Mouse (Mus musculus) retina, adult 2 months (tissue): Measurements from ENCODE around the gene Spaca6.
"Not testable (repeated sequence)": the region's sequence is repeated elsewhere in the genome, so short reads cannot be mapped to it uniquely, and the experiment has no call there.

Experiments used
- DNase-seq: peaks from one replicate; pipeline ENCODE4 v3.0.0-alpha.2; 2012; ENCODE audit warnings: low read depth, low spot score

Spaca6 gene

DNA sequence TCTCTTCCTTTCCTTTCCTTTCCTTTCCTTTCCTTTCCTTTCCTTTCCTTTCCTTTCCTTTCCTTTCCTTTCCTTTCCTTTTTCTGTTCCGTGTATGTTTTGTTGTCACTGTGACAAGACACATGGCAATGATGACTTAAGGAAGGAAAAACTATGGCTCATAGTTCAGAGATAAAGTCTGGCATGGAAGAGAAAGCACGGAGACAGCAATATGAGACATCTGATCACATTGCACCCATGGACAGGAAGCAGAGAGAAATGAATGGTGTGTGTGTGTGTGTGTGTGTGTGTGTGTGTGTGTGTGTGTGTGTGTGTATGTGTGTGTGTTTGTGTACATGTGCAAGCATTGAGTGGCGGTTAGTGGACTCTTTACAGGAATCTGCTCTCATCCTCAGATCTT lies 17.6 kb downstream of the Spaca6 start:
- not testable (repeated sequence) for DNase-seq

DNA sequence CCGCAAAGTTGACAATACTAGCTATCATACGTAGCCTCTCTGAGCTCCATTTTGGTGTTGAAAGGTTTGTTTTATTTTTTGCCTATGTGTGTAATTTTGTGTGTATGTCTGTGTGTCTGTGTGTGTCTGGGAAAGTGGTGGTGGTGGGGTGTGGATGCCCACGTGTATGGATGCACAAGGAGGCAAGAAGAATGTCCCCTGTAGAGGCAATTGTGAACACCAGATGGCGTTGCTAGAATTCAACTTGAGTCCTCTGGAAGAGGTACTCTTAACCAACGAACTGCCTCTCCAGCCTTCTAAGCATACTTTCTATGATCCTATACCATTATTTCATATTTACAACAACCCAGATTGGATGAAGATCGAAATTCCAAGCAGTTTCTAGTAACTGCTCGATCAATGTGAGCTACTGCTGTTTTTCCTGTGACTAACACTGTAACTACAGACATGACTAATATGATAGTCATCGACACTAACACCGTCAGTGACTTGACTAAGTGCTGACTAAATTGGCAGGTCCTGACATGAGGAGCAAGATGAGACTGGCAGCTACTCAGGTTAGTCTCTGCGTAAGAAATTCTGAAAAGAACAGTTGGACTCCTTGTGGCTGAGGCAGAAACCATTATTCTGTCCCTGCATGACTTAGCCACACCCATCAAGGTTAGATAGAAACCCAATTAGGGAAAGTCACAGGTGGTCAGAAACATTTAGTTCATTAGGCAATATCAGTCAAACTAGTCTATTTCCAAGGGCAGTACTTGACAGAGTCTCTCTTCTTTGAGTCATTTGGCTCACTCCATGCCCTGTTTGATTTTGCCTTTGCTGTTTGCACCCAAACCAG lies 18.4 kb downstream of the Spaca6 start:
- no peak for DNase-seq

DNA sequence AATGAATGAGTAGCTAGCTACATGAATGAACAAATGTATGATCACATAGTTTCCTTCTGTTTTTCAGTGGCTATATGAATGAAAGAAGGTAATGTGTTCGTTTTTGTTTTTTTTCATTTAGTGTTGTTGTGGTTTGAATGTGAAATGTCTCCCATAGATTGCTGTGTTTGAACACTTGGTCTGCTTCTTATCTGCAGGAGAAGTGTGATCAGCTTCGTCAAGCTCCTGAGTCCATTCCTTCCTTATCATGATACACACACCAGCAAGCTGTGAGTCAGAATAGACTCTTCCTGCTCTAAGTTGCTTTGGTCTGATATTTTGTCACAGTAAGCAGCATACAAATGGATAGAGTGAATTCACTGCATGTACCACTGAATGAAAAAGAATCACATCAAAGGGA lies 22.0 kb downstream of the Spaca6 start:
- no peak for DNase-seq

DNA sequence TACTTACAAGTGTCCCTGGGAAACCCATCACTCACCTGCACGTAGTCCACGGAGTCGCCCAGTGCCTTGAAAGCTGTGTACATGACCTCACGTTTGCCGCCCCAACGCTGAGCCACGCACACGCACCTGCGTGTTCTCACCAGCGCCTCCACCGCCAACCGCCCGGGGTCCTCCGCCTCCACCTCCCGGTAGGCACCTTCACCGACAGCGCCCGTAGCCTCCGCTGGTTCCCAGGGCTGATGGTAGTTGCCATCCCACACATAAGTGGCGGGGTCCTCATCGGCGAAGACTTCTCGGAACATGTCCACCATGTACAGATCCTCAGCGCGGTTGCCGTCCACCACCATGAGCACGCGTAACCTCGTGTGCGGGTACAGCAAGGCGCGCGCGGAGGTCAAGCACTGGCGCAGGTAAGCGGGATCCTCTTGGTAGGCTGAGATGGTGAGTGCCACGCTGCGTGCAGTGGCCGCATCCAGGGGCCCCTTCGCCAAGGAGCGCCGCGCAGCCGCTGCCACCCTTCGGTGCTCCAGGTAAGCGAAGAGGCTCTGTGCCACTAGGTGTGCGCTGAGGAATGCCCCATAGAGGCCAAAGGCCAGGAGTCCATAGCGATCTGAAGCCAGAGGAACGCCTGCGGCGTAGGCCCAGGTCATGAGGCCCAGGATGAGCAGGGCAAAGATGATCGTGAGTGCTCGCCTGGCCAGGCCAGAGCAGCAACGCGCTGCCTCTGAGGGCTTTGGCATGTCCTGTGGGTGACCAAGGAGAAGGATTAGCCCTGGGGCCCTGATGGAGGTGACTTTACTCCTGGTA lies 23.2 kb downstream of the Spaca6 start:
- DNase-seq = no peak

DNA sequence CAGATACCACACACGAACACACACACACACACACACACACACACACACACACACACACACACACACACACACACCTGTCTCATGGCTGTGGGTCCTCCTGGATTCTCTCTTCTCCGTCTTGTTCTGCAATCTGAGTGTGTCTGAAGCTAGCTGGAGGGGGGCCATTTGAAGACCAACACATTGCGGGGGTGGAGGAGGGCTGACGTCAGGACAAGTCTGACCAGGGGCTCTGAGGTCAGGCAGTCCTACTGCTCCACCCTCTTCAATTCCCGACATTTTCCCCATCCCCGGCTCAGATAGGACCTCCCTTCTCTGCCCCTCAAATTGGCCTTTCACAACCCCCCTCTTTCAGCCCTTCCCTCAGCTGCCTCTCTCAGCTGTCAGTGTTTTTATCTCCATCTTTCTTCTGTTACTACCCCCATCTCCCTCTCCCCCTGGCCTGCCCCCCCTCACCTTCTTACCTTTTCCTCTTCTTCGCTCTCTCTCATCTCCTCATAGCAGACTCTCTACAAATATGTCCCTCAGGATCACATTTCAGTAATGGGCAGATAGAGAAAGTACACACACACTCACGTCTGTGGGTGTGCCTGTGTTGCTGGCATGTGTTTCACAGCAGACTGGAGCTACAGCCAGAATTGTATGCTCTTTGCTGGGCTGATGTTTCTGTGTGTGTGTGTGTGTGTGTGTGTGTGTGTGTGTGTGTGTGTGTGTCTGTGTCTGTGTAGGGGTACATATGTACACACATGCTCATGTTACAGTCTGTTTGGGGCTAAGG lies 28.3 kb downstream of the Spaca6 start, which contains the start of gene Has1:
Gene Has1, minus strand, starts transcription at position 142 of the 775 bp plus-strand sequence.
- no peak for DNase-seq

DNA sequence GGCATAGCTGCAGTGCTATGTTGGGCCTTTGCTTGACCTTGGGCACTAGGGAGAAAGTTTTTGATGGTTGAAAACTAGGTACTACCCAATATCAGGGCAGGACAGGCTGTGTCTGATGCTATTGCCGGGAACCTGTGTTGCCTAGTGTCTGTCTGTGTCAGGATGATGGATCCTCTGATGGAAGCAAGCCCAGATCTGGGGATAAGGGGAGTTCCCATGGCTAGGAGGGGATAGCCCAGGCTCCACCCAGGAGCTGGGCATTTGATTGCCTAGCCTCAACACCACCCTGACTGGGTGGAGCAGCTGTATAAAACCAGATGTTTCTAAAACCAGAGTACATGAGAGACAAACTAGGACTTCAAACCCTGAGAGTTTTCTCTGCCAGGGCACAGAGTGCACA lies 29.7 kb downstream of the Spaca6 start:
- DNase-seq = no peak

DNA sequence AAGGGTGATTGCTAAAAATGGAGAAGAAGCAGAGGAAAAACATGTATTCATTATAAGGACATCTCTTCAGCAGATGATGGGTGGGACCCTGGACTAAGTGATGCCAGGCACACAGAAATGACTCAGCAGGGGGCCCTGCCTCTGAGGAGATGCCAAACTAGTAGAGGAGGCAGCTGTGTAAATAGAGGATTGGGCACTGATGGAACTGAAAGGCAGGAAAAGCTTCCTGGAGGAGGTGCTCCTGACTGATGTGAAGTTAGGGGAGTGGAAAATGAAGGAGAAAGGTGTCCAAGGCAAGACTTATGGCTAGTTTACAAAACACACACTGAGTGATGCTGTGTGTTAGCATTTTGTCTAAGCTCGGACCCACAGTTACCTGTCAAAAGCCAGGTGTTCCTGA lies 30.5 kb downstream of the Spaca6 start:
- DNase-seq = no peak

DNA sequence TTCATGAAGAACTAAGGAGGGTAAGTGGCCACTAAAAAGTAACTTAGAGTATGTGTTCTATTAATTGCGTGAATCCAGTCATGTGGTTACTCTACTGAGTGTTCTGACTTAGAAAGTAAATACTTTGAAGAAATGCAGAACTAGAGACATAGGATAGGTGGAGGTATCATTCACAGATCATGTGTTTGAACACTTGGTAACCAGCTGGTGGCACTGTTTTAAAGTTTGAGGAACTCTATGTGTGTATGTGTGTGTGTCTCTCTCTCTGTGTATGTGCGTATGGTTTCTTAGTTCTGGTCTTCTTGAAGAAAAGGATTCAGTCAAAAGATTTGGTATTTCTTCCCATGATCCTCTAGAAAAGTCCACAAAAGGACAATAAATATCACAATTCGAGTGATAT lies 33.2 kb downstream of the Spaca6 start:
- DNase-seq = no peak

DNA sequence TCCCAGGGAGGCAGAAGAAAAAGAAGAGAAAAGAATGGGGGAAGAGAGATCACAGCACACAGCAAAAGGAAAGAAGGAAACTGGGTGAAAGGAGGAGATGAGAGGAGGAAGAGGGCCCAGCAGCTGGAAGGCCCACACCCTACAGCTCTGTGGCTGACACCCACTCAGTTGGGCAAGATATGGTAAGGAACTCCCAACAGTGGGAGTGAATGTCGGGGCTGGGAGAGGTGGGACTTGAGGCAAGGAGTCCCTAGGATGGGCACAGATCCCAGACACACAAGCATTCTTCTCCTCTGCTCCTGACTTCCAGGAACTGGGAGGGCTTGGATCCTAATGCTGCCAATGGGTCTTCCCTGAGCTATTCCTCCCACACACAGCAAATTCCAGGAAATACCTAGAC lies 35.4 kb downstream of the Spaca6 start:
- no peak for DNase-seq

DNA sequence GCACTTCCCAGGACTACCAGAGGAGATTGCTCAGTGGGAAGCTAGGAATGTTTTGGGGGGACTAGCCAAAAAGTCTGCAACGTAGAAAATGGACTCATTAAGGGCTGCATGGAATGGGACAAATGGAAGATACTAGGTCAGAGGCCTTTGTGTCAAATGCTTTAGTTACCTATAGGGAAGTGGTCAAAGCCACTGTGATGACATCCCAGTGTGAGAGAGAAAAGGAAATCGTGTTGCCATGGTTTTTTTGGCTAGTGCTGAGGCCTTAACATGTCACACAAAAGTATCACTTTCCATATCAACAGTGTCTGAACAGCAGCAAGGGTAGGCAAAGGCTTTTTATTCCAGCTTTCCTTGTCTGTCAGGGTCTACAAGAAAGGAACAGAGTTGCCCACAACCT lies 38.2 kb downstream of the Spaca6 start:
- no peak for DNase-seq

DNA sequence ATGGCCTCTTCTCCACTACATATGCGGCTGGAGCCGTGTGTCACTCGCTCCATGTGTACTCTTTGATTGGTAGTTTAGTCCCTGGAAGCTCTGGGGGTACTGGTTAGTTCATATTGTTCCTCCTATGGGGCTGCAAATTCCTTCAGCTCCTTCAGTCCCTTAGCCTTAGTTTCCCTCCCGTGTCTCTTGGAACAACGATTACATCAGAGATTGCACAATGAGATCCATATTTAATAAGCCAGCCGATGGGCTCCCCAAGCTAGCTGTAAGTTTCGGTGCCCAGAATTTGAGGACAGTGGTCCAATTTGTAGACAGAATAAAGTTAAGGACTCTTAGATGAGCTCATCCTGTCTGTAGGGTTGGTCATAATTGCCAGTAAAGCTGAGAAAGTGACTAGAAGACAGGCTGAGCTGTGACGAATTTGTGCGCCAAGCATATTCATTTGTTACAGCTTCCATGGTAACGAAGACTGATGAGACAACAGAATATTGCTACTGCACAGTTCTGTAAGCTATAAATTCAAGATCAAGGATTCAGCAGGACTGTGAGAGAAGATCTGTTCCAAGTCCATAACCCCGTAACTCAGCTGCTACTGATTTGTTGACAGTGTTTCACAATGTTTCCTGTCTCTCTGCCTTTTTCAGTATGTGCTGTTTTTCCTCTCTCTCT lies 40.0 kb downstream of the Spaca6 start:
- DNase-seq = no peak

DNA sequence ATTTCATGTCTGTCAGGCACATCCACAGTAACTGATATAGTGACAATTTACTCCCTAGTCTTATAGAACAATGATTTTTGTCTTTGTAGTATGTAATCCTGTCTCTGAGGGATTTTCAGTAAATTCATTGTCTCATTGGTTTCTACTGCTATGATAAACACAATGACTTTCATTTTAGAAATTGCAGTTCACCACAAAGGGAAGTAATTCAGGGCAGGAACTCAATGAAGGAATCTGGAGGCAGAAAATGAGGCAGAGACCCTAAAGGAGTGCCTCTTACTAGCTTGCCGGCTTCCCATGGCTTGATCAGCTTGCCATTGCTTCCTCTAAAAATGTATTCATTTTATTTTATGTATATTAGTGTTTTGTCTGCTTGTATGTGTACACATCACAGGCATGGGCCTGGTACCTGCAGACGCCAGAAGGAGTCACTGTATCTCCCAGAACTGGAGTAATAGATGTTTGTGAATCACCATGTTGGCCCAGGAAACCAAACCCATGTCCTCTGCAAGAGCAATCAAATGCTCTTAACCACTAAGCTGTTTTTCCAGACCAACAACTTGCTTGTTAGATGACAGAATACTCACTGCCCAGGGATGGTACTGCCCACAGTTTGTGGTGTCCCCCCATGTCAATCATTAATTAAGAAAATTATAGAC lies 44.1 kb downstream of the Spaca6 start:
- DNase-seq = no peak

DNA sequence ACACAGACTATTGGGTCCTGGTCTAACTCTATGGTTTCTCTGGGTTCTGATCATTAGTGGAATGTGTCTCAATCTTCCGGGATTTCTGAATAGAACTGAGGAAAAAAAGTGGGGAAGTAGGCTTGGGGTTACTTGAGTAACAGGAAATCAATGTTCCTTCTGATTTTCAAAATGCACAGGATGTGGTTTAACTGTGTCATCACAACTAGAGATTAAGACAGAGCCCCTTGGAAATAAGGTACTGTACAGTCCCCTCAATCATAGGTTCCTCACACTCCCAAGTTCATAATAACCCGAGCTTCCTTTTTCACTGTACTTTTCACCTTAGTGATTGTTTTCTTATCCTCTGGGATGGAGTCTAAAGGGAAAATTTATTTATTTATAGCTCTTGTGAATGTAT lies 44.7 kb downstream of the Spaca6 start:
- no peak for DNase-seq

DNA sequence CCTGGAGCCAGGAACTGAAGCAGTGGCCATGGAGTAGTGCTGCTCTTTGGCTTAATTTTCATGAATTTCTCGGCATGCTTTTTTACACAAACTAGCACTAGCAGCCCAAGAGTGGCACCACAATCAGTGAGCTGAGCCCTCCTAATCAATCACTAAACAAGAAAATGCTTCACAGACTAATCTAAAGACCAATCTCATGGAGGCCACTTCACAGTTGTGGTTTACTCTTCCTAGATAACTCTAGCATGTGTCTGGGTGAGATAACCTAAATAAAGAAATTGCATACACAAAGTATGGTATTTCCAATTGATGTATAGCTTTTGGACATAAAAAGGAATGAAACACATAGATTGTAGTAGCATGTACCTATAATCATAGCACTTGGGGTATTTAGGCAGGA lies 52.4 kb downstream of the Spaca6 start:
- no peak for DNase-seq

DNA sequence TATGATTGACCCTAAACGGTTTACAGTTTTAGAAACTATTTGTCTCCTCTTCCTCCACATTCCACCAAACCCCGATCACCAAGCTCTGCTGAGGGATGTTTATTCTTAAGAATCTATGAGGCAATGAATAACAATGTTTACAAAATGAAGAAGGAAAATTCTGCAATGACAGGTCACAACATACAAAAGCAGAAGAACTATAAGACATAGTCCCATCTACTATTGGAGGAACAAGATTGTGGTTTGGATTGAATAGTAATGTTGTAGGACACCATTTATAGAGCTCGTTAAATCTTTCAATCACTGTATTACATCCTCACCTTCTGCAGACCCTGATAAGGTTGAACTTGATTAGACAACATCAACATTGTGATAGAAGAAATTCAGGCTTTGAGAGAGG lies 55.7 kb downstream of the Spaca6 start:
- no peak for DNase-seq

DNA sequence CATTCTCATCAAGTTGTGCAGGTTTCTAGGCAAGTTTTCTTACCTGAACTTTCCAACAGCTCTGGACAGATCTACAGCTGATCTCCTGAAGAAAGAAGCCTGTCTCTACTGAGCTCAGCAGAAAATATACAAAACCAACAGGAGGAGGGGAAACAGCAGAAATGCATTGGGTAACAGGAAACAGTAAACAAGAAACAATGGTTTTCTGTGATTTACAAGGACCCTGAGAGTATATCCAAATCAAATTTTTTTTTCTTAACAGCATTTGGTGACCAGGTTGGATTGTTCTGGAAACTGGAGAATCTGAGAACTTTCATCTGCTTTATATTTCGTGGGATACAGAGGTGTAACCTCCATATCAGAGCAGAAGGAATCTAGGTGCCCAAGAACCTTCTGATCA lies 56.9 kb downstream of the Spaca6 start, which contains the start of gene Fpr1:
Gene Fpr1, minus strand, starts transcription at position 101 of the 400 bp plus-strand sequence.
- DNase-seq = no peak

DNA sequence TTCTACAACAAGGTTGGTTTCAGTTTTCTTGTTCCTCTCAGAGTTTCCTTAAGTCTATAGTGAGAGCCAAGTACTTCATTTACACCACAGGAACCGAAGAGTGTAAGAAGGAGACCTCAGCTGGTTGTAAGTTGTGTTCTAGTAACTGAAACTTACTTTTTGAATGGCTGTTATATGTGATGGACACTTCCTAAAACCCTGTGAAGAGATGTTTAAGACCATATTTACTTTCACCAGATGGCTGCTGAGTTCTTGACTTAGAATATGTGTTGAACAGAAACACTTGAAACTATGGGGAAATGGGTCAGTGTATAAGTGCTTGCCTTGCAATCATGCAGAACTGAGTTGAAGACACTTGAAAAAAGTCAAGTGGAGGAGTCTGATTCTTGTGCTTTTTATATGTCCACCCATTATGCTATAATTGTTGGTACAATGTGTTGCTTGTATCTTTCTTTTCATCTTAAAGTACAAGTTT lies 60.9 kb downstream of the Spaca6 start, which contains the start of the genes Fpr2 and Fpr3:
Gene Fpr2, plus strand, starts transcription at position 51 of the 475 bp plus-strand sequence.
Gene Fpr3, plus strand, starts transcription at position 79 of the 475 bp plus-strand sequence.
- no peak for DNase-seq

DNA sequence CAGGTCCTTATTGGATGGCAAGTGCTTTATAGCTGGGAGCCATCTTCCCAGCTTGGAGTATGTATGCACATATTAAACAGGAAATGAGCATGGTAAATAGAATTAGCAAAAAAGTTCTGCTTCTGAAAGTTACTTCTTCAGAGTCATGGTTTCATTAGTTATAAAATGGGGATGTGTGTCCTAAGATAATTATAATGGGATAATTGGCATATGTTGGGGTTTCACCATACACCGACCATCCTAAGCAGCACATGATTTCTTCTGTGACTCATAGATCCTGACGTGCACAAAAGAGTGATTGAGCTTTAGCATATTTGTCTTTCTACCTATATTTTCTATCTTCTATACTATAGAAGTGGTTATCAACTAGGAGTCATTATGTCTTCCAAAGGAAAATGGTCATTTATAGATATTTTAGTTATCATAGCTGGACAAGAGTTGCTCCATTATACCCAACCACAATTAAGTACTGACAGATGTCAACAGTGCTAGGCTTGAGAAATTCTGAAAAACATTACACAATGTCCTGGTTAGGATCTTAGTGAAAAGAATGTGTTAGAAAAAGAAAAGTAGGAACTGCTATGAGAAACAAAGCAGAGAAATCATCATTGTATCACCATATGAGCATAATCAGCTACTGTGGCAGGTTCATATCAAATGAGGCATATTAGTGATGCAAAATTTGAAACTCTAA lies 62.9 kb downstream of the Spaca6 start:
- DNase-seq = no peak
